In genomic region chr17:83565506-83565905, GRCm38 (mm10) we compare ENCODE assay signal across 15 mouse cellular contexts. TPM values are rescaled to one million over a fixed set of nuclear protein-coding genes. Genes with fewer than 3 reads are reported as not detected.
DNase-seq lines count a peak whose midpoint lies in the region; ATAC-seq lines count a peak whose summit lies in the region.
"Had no signal": no experiment of that assay in that cellular context is flagged by ENCODE, and none has a peak within 500 bp of the region (broad histone marks: within the 10 kb centered on the region; RNA-seq: fewer than 3 reads in every experiment).

No protein-coding gene starts in this region.

- no peak overlapping the region for H3K4me3 ChIP-seq in hindbrain, embryonic 11.5 days (ENCODE audit: low read depth, low read length)
- H3K4me3 ChIP-seq in hindbrain, embryonic 10.5 days: no peak overlapping the region
- H3K4me3 ChIP-seq in hindbrain, embryonic 12.5 days: no peak overlapping the region
- H3K4me3 ChIP-seq in neural tube, embryonic 13.5 days: no peak overlapping the region
- H3K4me3 ChIP-seq: intestine, embryonic 15.5 days; left cerebral cortex, adult 2 months had no signal

- H3K4me1 ChIP-seq in hindbrain, embryonic 11.5 days (replicated peaks; ENCODE audit: control insufficient read depth, insufficient read depth, low read length): no peaks in the 10 kb centered on the region
- H3K4me1 ChIP-seq in hindbrain, embryonic 10.5 days (replicated peaks): peaks cover 33% of the 10 kb centered on the region
- peaks cover 12% of the 10 kb centered on the region for H3K4me1 ChIP-seq in hindbrain, embryonic 12.5 days
- peaks cover 31% of the 10 kb centered on the region for H3K4me1 ChIP-seq in neural tube, embryonic 13.5 days (replicated peaks)
- H3K4me1 ChIP-seq: intestine, embryonic 15.5 days had no signal

- DNase-seq in hindbrain, embryonic 11.5 days (ENCODE audit: low spot score): peak; percentile 47
- DNase-seq in hindbrain, embryonic 10.5 days (ENCODE audit: low spot score): no peak
- peak; percentile 65 for DNase-seq in cerebellum, adult 9-11 months
- no peak for DNase-seq in lung, postnatal 4 days
- DNase-seq in kidney, postnatal 25 days: no peak
- DNase-seq in T-cell, adult 2 months (ENCODE audit: low spot score): no peak
- DNase-seq: adrenal gland, adult 8-10 months; kidney, postnatal 36 days; lung, postnatal 36 days; thymus, adult 18-20 months had no signal

- no peaks in the 10 kb centered on the region for H3K27me3 ChIP-seq in hindbrain, embryonic 11.5 days (ENCODE audit: control insufficient read depth, insufficient read depth, low read length)
- H3K27me3 ChIP-seq in hindbrain, embryonic 10.5 days (ENCODE audit: insufficient read depth, poor library complexity, severe bottlenecking): no peaks in the 10 kb centered on the region
- no peaks in the 10 kb centered on the region for H3K27me3 ChIP-seq in hindbrain, embryonic 12.5 days
- H3K27me3 ChIP-seq in neural tube, embryonic 13.5 days: no peaks in the 10 kb centered on the region
- H3K27me3 ChIP-seq: intestine, embryonic 15.5 days had no signal

- 50% methylated on average over 4 of the region's 4 CpGs for WGBS in hindbrain, embryonic 11.5 days
- WGBS in hindbrain, embryonic 10.5 days: 71% methylated on average over 4 of the region's 4 CpGs
- 48% methylated on average over 4 of the region's 4 CpGs for WGBS in hindbrain, embryonic 12.5 days
- WGBS in neural tube, embryonic 13.5 days: 49% methylated on average over 4 of the region's 4 CpGs

- peak; percentile 84 for ATAC-seq in hindbrain, embryonic 11.5 days (ENCODE audit: low FRiP score)
- peak; percentile 81 for ATAC-seq in hindbrain, embryonic 12.5 days (ENCODE audit: low FRiP score)
- ATAC-seq in neural tube, embryonic 13.5 days (ENCODE audit: low read depth): peak; percentile 68
- ATAC-seq: intestine, embryonic 15.5 days had no signal

- H3K27ac ChIP-seq in hindbrain, embryonic 11.5 days (ENCODE audit: low read depth, low read length): 0 out of 2 replicates have a peak overlapping the region, but pooled peaks have one; percentile 30
- no peak overlapping the region for H3K27ac ChIP-seq in hindbrain, embryonic 10.5 days
- peak overlapping the region; percentile 55 for H3K27ac ChIP-seq in hindbrain, embryonic 12.5 days
- no peak overlapping the region for H3K27ac ChIP-seq in neural tube, embryonic 13.5 days (replicated peaks)
- H3K27ac ChIP-seq: intestine, embryonic 15.5 days; left cerebral cortex, adult 2 months had no signal

- no peak overlapping the region for H3K9ac ChIP-seq in hindbrain, embryonic 11.5 days (ENCODE audit: low read depth, low read length)
- no peak overlapping the region for H3K9ac ChIP-seq in hindbrain, embryonic 12.5 days
- no peak overlapping the region for H3K9ac ChIP-seq in neural tube, embryonic 13.5 days
- H3K9ac ChIP-seq: intestine, embryonic 15.5 days had no signal

- no peaks in the 10 kb centered on the region for H3K36me3 ChIP-seq in hindbrain, embryonic 11.5 days (ENCODE audit: control insufficient read depth, insufficient read depth, low read length)
- H3K36me3 ChIP-seq in hindbrain, embryonic 10.5 days: no peaks in the 10 kb centered on the region
- H3K36me3 ChIP-seq in hindbrain, embryonic 12.5 days: no peaks in the 10 kb centered on the region
- H3K36me3 ChIP-seq in neural tube, embryonic 13.5 days: no peaks in the 10 kb centered on the region
- H3K36me3 ChIP-seq: intestine, embryonic 15.5 days had no signal

- H3K9me3 ChIP-seq in hindbrain, embryonic 11.5 days (ENCODE audit: control insufficient read depth, low read length): no peaks in the 10 kb centered on the region
- no peaks in the 10 kb centered on the region for H3K9me3 ChIP-seq in hindbrain, embryonic 10.5 days
- no peaks in the 10 kb centered on the region for H3K9me3 ChIP-seq in hindbrain, embryonic 12.5 days (replicated peaks)
- no peaks in the 10 kb centered on the region for H3K9me3 ChIP-seq in neural tube, embryonic 13.5 days
- H3K9me3 ChIP-seq: intestine, embryonic 15.5 days had no signal

- H3K4me2 ChIP-seq in hindbrain, embryonic 11.5 days (replicated peaks; ENCODE audit: low read depth, low read length): no peak overlapping the region
- no peak overlapping the region for H3K4me2 ChIP-seq in hindbrain, embryonic 12.5 days (replicated peaks)
- no peak overlapping the region for H3K4me2 ChIP-seq in neural tube, embryonic 13.5 days
- H3K4me2 ChIP-seq: intestine, embryonic 15.5 days; liver, embryonic 11.5 days had no signal

RNA-seq across cellular contexts. Expression of gene Cox7a2l, which starts 48.4 kb away (rescaled TPM):
- 165 and 179 TPM in 2 replicates for polyA plus RNA-seq in hindbrain, embryonic 11.5 days (2014; fragmentation: Nextera tagmentation; extraction: Ambion mirVana)
- 137 and 146 TPM in 2 replicates for polyA plus RNA-seq in hindbrain, embryonic 10.5 days (2016; fragmentation: Nextera tagmentation; extraction: Ambion mirVana)
- polyA plus RNA-seq in hindbrain, embryonic 12.5 days (2016; fragmentation: Nextera tagmentation; extraction: Ambion mirVana): 139 TPM in 2 replicates
- 183 and 192 TPM in 2 replicates for polyA plus RNA-seq in neural tube, embryonic 13.5 days (2015; fragmentation: Nextera tagmentation; extraction: Ambion mirVana)

Comparison
In these comparisons a context has a peak if more than half of its experiments do, and no peak if none do; other contexts are left out.
1. DNase-seq: peak in hindbrain, embryonic 11.5 days (single experiment) and cerebellum, adult 9-11 months (single experiment); none in hindbrain, embryonic 10.5 days (single experiment), lung, postnatal 4 days (0 of 2), kidney, postnatal 25 days (0 of 2) and T-cell, adult 2 months (single experiment).
2. H3K27ac ChIP-seq: peak in hindbrain, embryonic 11.5 days (single experiment) and hindbrain, embryonic 12.5 days (single experiment); none in hindbrain, embryonic 10.5 days (single experiment) and neural tube, embryonic 13.5 days (single experiment).
3. Peak in every context shown above with its lines, with median percentiles within 50 percentile points of each other: ATAC-seq.